Mouse (Mus musculus): ENCODE results near the gene Samd14. TPM values are rescaled to one million over a fixed set of nuclear protein-coding genes. Genes with fewer than 3 reads are reported as not detected.

Samd14 gene
- polyA plus RNA-seq, 1 experiment from 2014 or later, result 24.5 TPM

DNA sequence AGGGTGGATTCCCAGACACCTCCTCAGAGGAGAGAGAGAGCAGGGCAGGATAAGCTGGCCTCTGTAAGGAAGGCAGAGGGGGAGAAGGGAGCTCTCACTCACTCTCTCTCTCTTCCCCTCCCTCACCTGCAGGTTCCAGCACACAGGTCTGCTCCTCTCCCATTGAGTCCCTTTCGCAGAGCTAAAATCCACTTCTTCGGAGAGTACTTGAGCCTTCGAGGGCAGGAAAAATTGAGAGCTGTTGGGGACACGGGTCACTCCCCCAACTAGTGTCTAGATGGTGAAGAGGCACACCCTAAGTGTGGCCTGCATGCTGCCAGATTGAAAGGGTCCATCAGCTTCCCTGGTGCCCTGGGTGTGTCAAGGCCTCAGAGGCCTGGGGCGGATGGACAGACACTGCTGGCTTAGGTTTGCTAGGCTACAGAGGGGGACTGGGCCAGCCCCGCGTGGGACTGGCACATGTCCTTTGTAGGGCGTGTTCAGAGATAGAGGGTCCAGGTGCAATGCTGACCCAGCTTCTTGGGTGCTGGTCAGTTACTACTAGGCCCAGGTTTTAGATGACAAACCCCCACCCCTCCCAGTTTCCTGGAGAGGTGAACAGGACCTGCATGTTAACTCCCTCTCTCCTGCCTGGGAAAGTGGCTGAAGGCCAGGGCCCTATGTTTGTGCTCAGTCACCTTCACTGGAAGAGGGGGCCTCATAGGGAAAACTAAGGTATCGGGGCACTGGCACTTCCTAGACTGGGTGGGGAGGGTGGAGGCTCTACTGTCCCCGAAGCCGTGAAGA is 15.7 kb downstream of the Samd14 start:
- H3K27me3 ChIP-seq (ENCODE audit: insufficient read depth, low read length), result no peaks in the 10 kb centered on the region
- no peak overlapping the region for H3K4me2 ChIP-seq
- no peak overlapping the region for H3K9ac ChIP-seq
- no peak for DNase-seq
- 0 out of 2 replicates have a peak, but pooled peaks have one; percentile 7 for ATAC-seq (ENCODE audit: insufficient read depth)
- H3K4me1 ChIP-seq (ENCODE audit: insufficient read depth), result no peaks in the 10 kb centered on the region
- H3K36me3 ChIP-seq (ENCODE audit: insufficient read depth), result peaks cover 58% of the 10 kb centered on the region
- no peak overlapping the region for H3K4me3 ChIP-seq (ENCODE audit: low read depth, low read length)
- TF ChIP-seq CTCF (IDR thresholded peaks at IDR 0.05; ENCODE audit: low read depth), result no peak
- H3K27ac ChIP-seq (ENCODE audit: low read depth), result no peak overlapping the region
- no peaks in the 10 kb centered on the region for H3K9me3 ChIP-seq (ENCODE audit: low read depth, low read length)
- WGBS, result 74% methylated on average over 11 of the region's 11 CpGs

DNA sequence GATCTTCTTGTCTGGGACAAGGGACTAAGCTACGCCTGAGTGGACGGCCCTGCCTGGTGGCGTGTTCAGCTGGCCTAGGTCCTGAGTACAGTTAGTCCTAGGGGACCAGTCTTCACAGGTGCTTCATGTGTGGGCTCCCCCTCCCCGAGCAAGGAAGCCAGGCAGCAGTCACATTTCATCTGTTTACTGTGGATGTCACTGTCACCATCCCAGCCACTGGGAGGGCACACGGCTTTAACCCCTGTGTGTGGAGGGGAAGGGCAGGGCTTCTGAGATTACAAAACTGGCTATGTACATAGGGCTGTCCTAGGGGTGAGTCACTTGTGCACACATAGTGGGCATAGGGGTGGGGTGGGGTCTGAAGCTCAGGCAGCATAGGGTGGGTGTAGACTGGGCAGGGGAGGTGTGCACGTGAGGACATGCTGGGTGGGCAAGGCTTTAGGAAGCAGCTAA is 16.4 kb downstream of the Samd14 start:
- Histone ChIP-seq H3K4me3 (ENCODE audit: low read depth, low read length) (no peak overlapping the region), H3K4me2 (no peak overlapping the region), H3K9me3 (ENCODE audit: low read depth, low read length) (no peaks in the 10 kb centered on the region), H3K4me1 (ENCODE audit: insufficient read depth) (no peaks in the 10 kb centered on the region), H3K9ac (no peak overlapping the region), H3K36me3 (ENCODE audit: insufficient read depth) (peaks cover 51% of the 10 kb centered on the region), H3K27ac (ENCODE audit: low read depth) (no peak overlapping the region), H3K27me3 (ENCODE audit: insufficient read depth, low read length) (no peaks in the 10 kb centered on the region)
- ATAC-seq (ENCODE audit: insufficient read depth), result no peak
- DNase-seq, result no peak
- WGBS, result 59% methylated on average over 6 of the region's 6 CpGs
- no peak for TF ChIP-seq CTCF (IDR thresholded peaks at IDR 0.05; ENCODE audit: low read depth)

DNA sequence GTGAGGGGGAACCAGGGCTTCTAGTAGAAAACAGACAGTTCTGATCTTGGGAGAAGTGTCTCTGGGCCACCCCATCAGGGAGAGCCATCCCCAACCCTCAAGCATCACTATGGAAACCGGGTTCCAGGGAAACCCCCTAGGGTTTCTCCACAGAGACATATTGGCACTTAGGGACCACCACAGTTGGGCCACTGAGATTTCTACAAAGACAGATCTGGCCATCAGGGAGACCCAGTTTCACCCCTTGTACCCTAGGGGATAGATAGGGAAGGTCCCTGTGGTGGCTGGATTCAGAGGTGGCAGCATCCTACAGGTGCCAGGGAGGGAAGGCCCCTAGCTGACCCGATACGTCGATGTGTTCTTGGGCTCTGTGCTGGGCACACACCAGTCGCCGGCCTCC is 17.2 kb downstream of the Samd14 start:
- ATAC-seq (ENCODE audit: insufficient read depth) (no peak), DNase-seq (no peak)
- 74% methylated on average over 6 of the region's 6 CpGs for WGBS
- H3K36me3 ChIP-seq (ENCODE audit: insufficient read depth), result peaks cover 44% of the 10 kb centered on the region
- no peaks in the 10 kb centered on the region for H3K27me3 ChIP-seq (ENCODE audit: insufficient read depth, low read length)
- no peak overlapping the region for H3K4me3 ChIP-seq (ENCODE audit: low read depth, low read length)
- TF ChIP-seq CTCF (IDR thresholded peaks at IDR 0.05; ENCODE audit: low read depth), result no peak
- no peaks in the 10 kb centered on the region for H3K9me3 ChIP-seq (ENCODE audit: low read depth, low read length)
- no peak overlapping the region for H3K9ac ChIP-seq
- no peak overlapping the region for H3K4me2 ChIP-seq
- H3K4me1 ChIP-seq (ENCODE audit: insufficient read depth), result no peaks in the 10 kb centered on the region
- no peak overlapping the region for H3K27ac ChIP-seq (ENCODE audit: low read depth)

GRCm38 (mm10) chr11:95027850-95028470 is 18.3 kb downstream of the Samd14 start:
- ATAC-seq (ENCODE audit: insufficient read depth), result no peak
- no peaks in the 10 kb centered on the region for H3K27me3 ChIP-seq (ENCODE audit: insufficient read depth, low read length)
- H3K27ac ChIP-seq (ENCODE audit: low read depth), result no peak overlapping the region
- DNase-seq, result no peak
- no peaks in the 10 kb centered on the region for H3K4me1 ChIP-seq (ENCODE audit: insufficient read depth)
- H3K4me3 ChIP-seq (ENCODE audit: low read depth, low read length), result no peak overlapping the region
- no peak overlapping the region for H3K4me2 ChIP-seq
- H3K36me3 ChIP-seq (ENCODE audit: insufficient read depth), result peaks cover 33% of the 10 kb centered on the region
- TF ChIP-seq CTCF (IDR thresholded peaks at IDR 0.05; ENCODE audit: low read depth), result no peak
- no peaks in the 10 kb centered on the region for H3K9me3 ChIP-seq (ENCODE audit: low read depth, low read length)
- WGBS, result 39% methylated on average over 13 of the region's 13 CpGs
- H3K9ac ChIP-seq, result no peak overlapping the region; the same call in 1 of the 2 replicates

GRCm38 (mm10) chr11:95032945-95033344 is 23.3 kb downstream of the Samd14 start:
- Histone ChIP-seq H3K36me3 (ENCODE audit: insufficient read depth) (no peaks in the 10 kb centered on the region), H3K27me3 (ENCODE audit: insufficient read depth, low read length) (no peaks in the 10 kb centered on the region), H3K9ac (no peak overlapping the region), H3K27ac (ENCODE audit: low read depth) (no peak overlapping the region), H3K4me2 (no peak overlapping the region), H3K9me3 (ENCODE audit: low read depth, low read length) (no peaks in the 10 kb centered on the region), H3K4me1 (ENCODE audit: insufficient read depth) (no peaks in the 10 kb centered on the region), H3K4me3 (ENCODE audit: low read depth, low read length) (no peak overlapping the region)
- DNase-seq (no peak), ATAC-seq (ENCODE audit: insufficient read depth) (no peak)
- WGBS, result 33% methylated on average over 6 of the region's 6 CpGs
- TF ChIP-seq CTCF (IDR thresholded peaks at IDR 0.05; ENCODE audit: low read depth), result no peak

GRCm38 (mm10) chr11:95033617-95034016 is 23.9 kb downstream of the Samd14 start:
- Histone ChIP-seq H3K27ac (ENCODE audit: low read depth) (no peak overlapping the region), H3K27me3 (ENCODE audit: insufficient read depth, low read length) (no peaks in the 10 kb centered on the region), H3K36me3 (ENCODE audit: insufficient read depth) (no peaks in the 10 kb centered on the region), H3K4me1 (ENCODE audit: insufficient read depth) (no peaks in the 10 kb centered on the region), H3K4me2 (no peak overlapping the region), H3K9ac (no peak overlapping the region), H3K4me3 (ENCODE audit: low read depth, low read length) (no peak overlapping the region), H3K9me3 (ENCODE audit: low read depth, low read length) (no peaks in the 10 kb centered on the region)
- no peak for TF ChIP-seq CTCF (IDR thresholded peaks at IDR 0.05; ENCODE audit: low read depth)
- 35% methylated on average over 14 of the region's 14 CpGs for WGBS
- 0 out of 2 replicates have a peak, but pooled peaks have one; percentile 28 for ATAC-seq (ENCODE audit: insufficient read depth)
- DNase-seq, result no peak

GRCm38 (mm10) chr11:95034902-95035301 is 25.2 kb downstream of the Samd14 start:
- Histone ChIP-seq H3K9me3 (ENCODE audit: low read depth, low read length) (no peaks in the 10 kb centered on the region), H3K36me3 (ENCODE audit: insufficient read depth) (0 out of 2 replicates have a peak, but pooled peaks cover 2% of the 10 kb centered on the region), H3K9ac (no peak overlapping the region), H3K4me3 (ENCODE audit: low read depth, low read length) (no peak overlapping the region), H3K27me3 (ENCODE audit: insufficient read depth, low read length) (no peaks in the 10 kb centered on the region), H3K4me1 (ENCODE audit: insufficient read depth) (no peaks in the 10 kb centered on the region), H3K4me2 (no peak overlapping the region), H3K27ac (ENCODE audit: low read depth) (no peak overlapping the region)
- no peak for DNase-seq
- ATAC-seq (ENCODE audit: insufficient read depth), result no peak
- TF ChIP-seq CTCF (IDR thresholded peaks at IDR 0.05; ENCODE audit: low read depth), result no peak
- WGBS, result 67% methylated on average over 10 of the region's 10 CpGs
